Mouse (Mus musculus): ENCODE measurements around the gene Mocs3. TPM values are rescaled to one million over a fixed set of nuclear protein-coding genes. Genes with fewer than 3 reads are reported as not detected.

Gene Mocs3
- polyA plus RNA-seq, 1 experiment, result 5.1 TPM

GRCm38 (mm10) chr2:168248856-168249245, 18.4 kb downstream of the Mocs3 start:
- WGBS, result 6% methylated on average over 2 of the region's 2 CpGs
- H3K27ac ChIP-seq (ENCODE audit: control insufficient read depth, insufficient read depth, low read depth, low read length, poor library complexity), result no peak overlapping the region
- TF ChIP-seq POLR2A (IDR thresholded peaks at IDR 0.05; ENCODE audit: borderline replicate concordance, control insufficient read depth, low read depth, low read length) (no peak), CTCF (IDR thresholded peaks at IDR 0.05; ENCODE audit: control insufficient read depth, insufficient read depth, low read length) (peak; percentile 47)
- no peaks in the 10 kb centered on the region for H3K4me1 ChIP-seq (ENCODE audit: control insufficient read depth, insufficient read depth, low read length)
- H3K4me3 ChIP-seq (replicated peaks; ENCODE audit: control insufficient read depth, low read depth, low read length), result no peak overlapping the region

GRCm38 (mm10) chr2:168250270-168250669, 19.8 kb downstream of the Mocs3 start:
- 18% methylated on average over 8 of the region's 8 CpGs for WGBS
- TF ChIP-seq POLR2A (IDR thresholded peaks at IDR 0.05; ENCODE audit: borderline replicate concordance, control insufficient read depth, low read depth, low read length) (no peak), CTCF (IDR thresholded peaks at IDR 0.05; ENCODE audit: control insufficient read depth, insufficient read depth, low read length) (peak; percentile 89)
- no peaks in the 10 kb centered on the region for H3K4me1 ChIP-seq (ENCODE audit: control insufficient read depth, insufficient read depth, low read length)
- no peak overlapping the region for H3K27ac ChIP-seq (ENCODE audit: control insufficient read depth, insufficient read depth, low read depth, low read length, poor library complexity)
- H3K4me3 ChIP-seq (replicated peaks; ENCODE audit: control insufficient read depth, low read depth, low read length), result no peak overlapping the region

- no peak for TF ChIP-seq POLR2A (IDR thresholded peaks at IDR 0.05; ENCODE audit: borderline replicate concordance, control insufficient read depth, low read depth, low read length)
- TF ChIP-seq CTCF (IDR thresholded peaks at IDR 0.05; ENCODE audit: control insufficient read depth, insufficient read depth, low read length), result peak; percentile 56
- Histone ChIP-seq H3K4me1 (ENCODE audit: control insufficient read depth, insufficient read depth, low read length) (no peaks in the 10 kb centered on the region), H3K4me3 (replicated peaks; ENCODE audit: control insufficient read depth, low read depth, low read length) (no peak overlapping the region), H3K27ac (ENCODE audit: control insufficient read depth, insufficient read depth, low read depth, low read length, poor library complexity) (no peak overlapping the region)
- WGBS, result 36% methylated on average over 16 of the region's 16 CpGs
Observed at GRCm38 (mm10) chr2:168252639-168253292, 22.3 kb downstream of the Mocs3 start.

GRCm38 (mm10) chr2:168253822-168254221, 23.4 kb downstream of the Mocs3 start:
- no peak for TF ChIP-seq CTCF (IDR thresholded peaks at IDR 0.05; ENCODE audit: control insufficient read depth, insufficient read depth, low read length)
- TF ChIP-seq POLR2A (IDR thresholded peaks at IDR 0.05; ENCODE audit: borderline replicate concordance, control insufficient read depth, low read depth, low read length), result no peak
- H3K4me1 ChIP-seq (ENCODE audit: control insufficient read depth, insufficient read depth, low read length), result no peaks in the 10 kb centered on the region
- no peak overlapping the region for H3K4me3 ChIP-seq (replicated peaks; ENCODE audit: control insufficient read depth, low read depth, low read length)

GRCm38 (mm10) chr2:168256506-168256905, 26.1 kb downstream of the Mocs3 start:
- H3K4me1 ChIP-seq (ENCODE audit: control insufficient read depth, insufficient read depth, low read length), result no peaks in the 10 kb centered on the region

More at GRCm38 (mm10) chr2:168253822-168254221, 23.4 kb downstream of the Mocs3 start:
- WGBS, result 31% methylated on average over 7 of the region's 7 CpGs
- H3K27ac ChIP-seq (ENCODE audit: control insufficient read depth, insufficient read depth, low read depth, low read length, poor library complexity), result no peak overlapping the region

GRCm38 (mm10) chr2:168257188-168257587, 26.8 kb downstream of the Mocs3 start:
- no peaks in the 10 kb centered on the region for H3K4me1 ChIP-seq (ENCODE audit: control insufficient read depth, insufficient read depth, low read length)
- 38% methylated on average over 4 of the region's 4 CpGs for WGBS
- H3K4me3 ChIP-seq (replicated peaks; ENCODE audit: control insufficient read depth, low read depth, low read length), result no peak overlapping the region
- H3K27ac ChIP-seq (ENCODE audit: control insufficient read depth, insufficient read depth, low read depth, low read length, poor library complexity), result no peak overlapping the region
- TF ChIP-seq POLR2A (IDR thresholded peaks at IDR 0.05; ENCODE audit: borderline replicate concordance, control insufficient read depth, low read depth, low read length), result no peak
- no peak for TF ChIP-seq CTCF (IDR thresholded peaks at IDR 0.05; ENCODE audit: control insufficient read depth, insufficient read depth, low read length)

More at GRCm38 (mm10) chr2:168256506-168256905, 26.1 kb downstream of the Mocs3 start:
- TF ChIP-seq POLR2A (IDR thresholded peaks at IDR 0.05; ENCODE audit: borderline replicate concordance, control insufficient read depth, low read depth, low read length) (no peak), CTCF (IDR thresholded peaks at IDR 0.05; ENCODE audit: control insufficient read depth, insufficient read depth, low read length) (no peak)
- Histone ChIP-seq H3K27ac (ENCODE audit: control insufficient read depth, insufficient read depth, low read depth, low read length, poor library complexity) (no peak overlapping the region), H3K4me3 (replicated peaks; ENCODE audit: control insufficient read depth, low read depth, low read length) (no peak overlapping the region)
- 75% methylated on average over 3 of the region's 3 CpGs for WGBS

GRCm38 (mm10) chr2:168259046-168259445, 28.6 kb downstream of the Mocs3 start:
- no peak for TF ChIP-seq POLR2A (IDR thresholded peaks at IDR 0.05; ENCODE audit: borderline replicate concordance, control insufficient read depth, low read depth, low read length)
- TF ChIP-seq CTCF (IDR thresholded peaks at IDR 0.05; ENCODE audit: control insufficient read depth, insufficient read depth, low read length), result no peak
- H3K27ac ChIP-seq (ENCODE audit: control insufficient read depth, insufficient read depth, low read depth, low read length, poor library complexity), result no peak overlapping the region
- no peak overlapping the region for H3K4me3 ChIP-seq (replicated peaks; ENCODE audit: control insufficient read depth, low read depth, low read length)
- H3K4me1 ChIP-seq (ENCODE audit: control insufficient read depth, insufficient read depth, low read length), result no peaks in the 10 kb centered on the region
- 86% methylated on average over 8 of the region's 8 CpGs for WGBS

GRCm38 (mm10) chr2:168260124-168260523, 29.7 kb downstream of the Mocs3 start:
- Histone ChIP-seq H3K4me1 (ENCODE audit: control insufficient read depth, insufficient read depth, low read length) (no peaks in the 10 kb centered on the region), H3K4me3 (replicated peaks; ENCODE audit: control insufficient read depth, low read depth, low read length) (no peak overlapping the region), H3K27ac (ENCODE audit: control insufficient read depth, insufficient read depth, low read depth, low read length, poor library complexity) (no peak overlapping the region)
- TF ChIP-seq CTCF (IDR thresholded peaks at IDR 0.05; ENCODE audit: control insufficient read depth, insufficient read depth, low read length) (no peak), POLR2A (IDR thresholded peaks at IDR 0.05; ENCODE audit: borderline replicate concordance, control insufficient read depth, low read depth, low read length) (no peak)
- WGBS, result 31% methylated on average over 3 of the region's 3 CpGs
